Mouse (Mus musculus) thymus, adult 2 months (tissue): ENCODE results near the gene Snx9.

Experiments
- CTCF ChIP-seq: fragments of 200-500 bp; IDR thresholded peaks from 2 replicates; pipeline ENCODE4 v1.5.1; 2012; ENCODE audit warnings: mild to moderate bottlenecking, control low read depth, low read length, moderate library complexity, borderline replicate concordance; ENCODE audit not compliant: control insufficient read depth, poor library complexity, insufficient read depth; ENCODE audit errors: extremely low read depth
- POLR2A ChIP-seq: fragments of 200-500 bp; IDR thresholded peaks from 2 replicates; pipeline ENCODE4 v1.6.1; 2012; ENCODE audit warnings: mild to moderate bottlenecking, low read length, control low read depth, moderate library complexity; ENCODE audit not compliant: control insufficient read depth, poor library complexity, insufficient read depth; ENCODE audit errors: extremely low read depth

DNA sequence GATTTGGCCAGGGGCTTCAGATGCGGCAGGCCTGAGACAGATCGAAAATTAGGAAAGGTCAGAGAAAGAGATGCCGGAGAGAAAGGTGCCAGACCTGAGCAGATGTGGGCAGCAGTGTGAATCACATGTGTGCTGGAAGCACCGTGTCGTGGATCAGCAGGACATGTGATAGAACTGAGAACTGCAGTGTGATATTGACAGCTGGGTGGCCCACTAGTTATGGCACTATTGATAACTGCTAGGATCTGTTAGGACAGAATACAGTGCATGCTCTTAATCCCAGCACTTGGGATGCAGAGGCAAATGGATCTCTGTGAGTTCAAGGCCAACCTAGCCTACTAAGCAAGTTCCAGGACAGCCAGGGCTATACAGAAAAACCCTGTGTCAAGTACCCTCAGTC, 10.3 kb upstream of the Snx9 start:
- no peak for TF ChIP-seq POLR2A
- no peak for TF ChIP-seq CTCF
